Mouse (Mus musculus): ENCODE data around the gene Papss1.

DNA sequence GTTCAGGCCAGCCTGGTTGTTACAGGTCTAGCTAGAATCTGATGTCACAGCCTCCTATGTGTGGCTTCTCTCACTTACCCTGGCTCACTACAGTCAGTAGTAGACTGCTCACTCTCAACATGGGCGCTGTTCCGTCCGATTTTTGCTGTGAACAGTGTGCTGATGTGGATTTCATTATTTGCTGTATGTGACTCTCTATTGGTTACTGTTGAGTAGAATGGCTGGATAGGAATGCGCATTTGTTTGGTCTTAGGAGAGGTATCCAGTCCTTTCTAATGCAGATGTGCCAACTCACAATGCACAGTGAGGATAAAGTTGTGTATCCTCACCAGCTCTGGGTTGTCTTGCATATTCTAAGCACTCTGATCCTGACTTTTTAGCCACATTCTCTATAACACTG is 62.9 kb downstream of the Papss1 start:
- TF ChIP-seq CTCF (IDR thresholded peaks at IDR 0.05; ENCODE audit: low read depth, low read length): no peak
- no peak for TF ChIP-seq POLR2A (IDR thresholded peaks at IDR 0.05; ENCODE audit: borderline replicate concordance, low read depth, low read length)
